Mouse (Mus musculus) spleen, adult 2 months (tissue): ENCODE data around the gene Xpr1. TPM values are rescaled to one million over a fixed set of nuclear protein-coding genes. Genes with fewer than 3 reads are reported as not detected.

ENCODE experiments used
- DNase-seq, 2 experiments: peaks; one replicate each; pipeline versions ENCODE4 v3.0.0 to v3.0.0-alpha.2; 2012 to 2021; ENCODE audit warnings: low spot score in 2 of 2, low read depth in 1 of 2
- H3K27ac ChIP-seq: fragments of 200-500 bp; 2 replicates; pipeline ENCODE4 v1.5.1; 2012; ENCODE audit warnings: low read length, inconsistent platforms; ENCODE audit not compliant: insufficient read depth
- H3K27me3 ChIP-seq: fragments of 200-500 bp; 2 replicates; pipeline ENCODE4 v1.6.1; 2012; ENCODE audit warnings: mild to moderate bottlenecking, moderate library complexity, low read length, inconsistent platforms; ENCODE audit not compliant: control insufficient read depth, insufficient read depth
- H3K36me3 ChIP-seq: fragments of 200-500 bp; 2 replicates; pipeline ENCODE4 v1.6.1; 2012; ENCODE audit warnings: mild to moderate bottlenecking, low read length, inconsistent platforms; ENCODE audit not compliant: control insufficient read depth, insufficient read depth
- H3K4me1 ChIP-seq: fragments of 200-500 bp; 2 replicates; pipeline ENCODE4 v1.6.1; 2011; ENCODE audit warnings: inconsistent platforms; ENCODE audit not compliant: control insufficient read depth, insufficient read depth, insufficient read length
- H3K4me3 ChIP-seq: fragments of 200-500 bp; 2 replicates; pipeline ENCODE4 v1.5.1; 2011; ENCODE audit warnings: mild to moderate bottlenecking, inconsistent platforms; ENCODE audit not compliant: insufficient read depth, insufficient read length; ENCODE audit errors: extremely low read depth
- CTCF ChIP-seq: fragments of 200-500 bp; IDR thresholded peaks from 2 replicates; pipeline ENCODE4 v1.5.1; 2011; ENCODE audit warnings: mild to moderate bottlenecking, inconsistent platforms; ENCODE audit not compliant: insufficient read depth, insufficient read length, insufficient replicate concordance; ENCODE audit errors: extremely low read depth
- POLR2A ChIP-seq: fragments of 200-500 bp; IDR thresholded peaks from 2 replicates; pipeline ENCODE4 v1.6.1; 2011; ENCODE audit warnings: low read depth, low read length, inconsistent platforms
- WGBS: fragments of 180-500 bp; shearing (Covaris S2); methylation state at CpG from one replicate; pipeline ENCODE4 v1.1.7; 2018; 5-methylcytosine and 5-hydroxymethylcytosine counted together
- polyA plus RNA-seq: library from polyadenylated mRNA; depleted of rRNA; stranded (reverse); fragments of >200 nt; gene quantifications from 2 replicates; pipeline ENCODE4 v1.2.3, GENCODE M21; 2012; rRNA removed

Gene Xpr1
- polyA plus RNA-seq, 1 experiment, result 6.2 TPM

GRCm38 (mm10) chr1:155233931-155234607 lies 183.1 kb downstream of the Xpr1 start:
- TF ChIP-seq CTCF (no peak), POLR2A (no peak)
- Histone ChIP-seq H3K36me3 (no peaks in the 10 kb centered on the region), H3K27me3 (no peaks in the 10 kb centered on the region), H3K4me1 (no peaks in the 10 kb centered on the region; the same call in 1 of the 2 replicates), H3K27ac (no peak overlapping the region), H3K4me3 (no peak overlapping the region)
- no peak for DNase-seq
- WGBS, result 14% methylated on average over 14 of the region's 14 CpGs

- Histone ChIP-seq H3K36me3 (no peaks in the 10 kb centered on the region), H3K27me3 (no peaks in the 10 kb centered on the region), H3K27ac (no peak overlapping the region), H3K4me3 (no peak overlapping the region), H3K4me1 (no peaks in the 10 kb centered on the region; the same call in 1 of the 2 replicates)
- DNase-seq, result no peak
- TF ChIP-seq POLR2A, result no peak
- no peak for TF ChIP-seq CTCF
- WGBS, result 44% methylated on average over 9 of the region's 9 CpGs
These were observed 183.8 kb downstream of the Xpr1 start for GRCm38 (mm10) chr1:155233378-155233777.

GRCm38 (mm10) chr1:155232786-155233185 lies 184.4 kb downstream of the Xpr1 start:
- no peaks in the 10 kb centered on the region for H3K36me3 ChIP-seq
- no peaks in the 10 kb centered on the region for H3K27me3 ChIP-seq
- 67% methylated on average over 6 of the region's 6 CpGs for WGBS
- TF ChIP-seq POLR2A (no peak), CTCF (no peak)
- H3K27ac ChIP-seq, result no peak overlapping the region
- no peak for DNase-seq
- H3K4me1 ChIP-seq, result no peaks in the 10 kb centered on the region; the same call in 1 of the 2 replicates
- H3K4me3 ChIP-seq, result no peak overlapping the region

- Histone ChIP-seq H3K36me3 (no peaks in the 10 kb centered on the region), H3K4me1 (no peaks in the 10 kb centered on the region; the same call in 1 of the 2 replicates), H3K27ac (no peak overlapping the region), H3K27me3 (no peaks in the 10 kb centered on the region), H3K4me3 (no peak overlapping the region)
- TF ChIP-seq POLR2A (no peak), CTCF (no peak)
- WGBS, result 87% methylated on average over 12 of the region's 12 CpGs
- no peak for DNase-seq
These were observed 184.8 kb downstream of the Xpr1 start for GRCm38 (mm10) chr1:155232385-155232784.

- WGBS, result 56% methylated on average over 14 of the region's 14 CpGs
- TF ChIP-seq POLR2A, result no peak
- no peak for TF ChIP-seq CTCF
- Histone ChIP-seq H3K4me1 (no peaks in the 10 kb centered on the region; the same call in 1 of the 2 replicates), H3K27me3 (no peaks in the 10 kb centered on the region), H3K27ac (no peak overlapping the region), H3K36me3 (no peaks in the 10 kb centered on the region), H3K4me3 (no peak overlapping the region)
- DNase-seq, result no peak
These were observed 187.5 kb downstream of the Xpr1 start for GRCm38 (mm10) chr1:155229464-155230411.

Other genes with a start within 250 kb of the Xpr1 start
- 2.7 and 3.3 TPM in 2 replicates for gene BC034090, start 173.0 kb downstream of the Xpr1 start, polyA plus RNA-seq
- gene Acbd6, start 140.7 kb upstream of the Xpr1 start, polyA plus RNA-seq, result 61.7 and 130 TPM in 2 replicates